Mouse (Mus musculus) forebrain, embryonic 11.5 days (tissue): ENCODE measurements around the gene St3gal2. TPM values are rescaled to one million over a fixed set of nuclear protein-coding genes. Genes with fewer than 3 reads are reported as not detected.

Source experiments
- ATAC-seq: fragments of 200-750 bp; cut with Nextera tagmentation; replicated peaks from 2 replicates; pipeline ENCODE4 v1.8.0; 2017; ENCODE audit warnings: moderate TSS enrichment; ENCODE audit not compliant: low FRiP score
- DNase-seq: peaks from one replicate; pipeline ENCODE4 v3.0.0-alpha.2; 2017; ENCODE audit warnings: low spot score
- H3K27ac ChIP-seq: fragments of 300-500 bp; sonication (generic); 2 replicates; pipeline ENCODE4 v1.5.1; 2014; ENCODE audit warnings: low read depth, low read length
- H3K27me3 ChIP-seq: fragments of 300-500 bp; sonication (generic); 2 replicates; pipeline ENCODE4 v1.6.1; 2014; ENCODE audit warnings: mild to moderate bottlenecking, low read length, mixed read lengths; ENCODE audit not compliant: control insufficient read depth, insufficient read depth
- H3K36me3 ChIP-seq: fragments of 300-500 bp; sonication (generic); 2 replicates; pipeline ENCODE4 v1.6.1; 2014; ENCODE audit warnings: mild to moderate bottlenecking, low read length, moderate library complexity, mixed read lengths; ENCODE audit not compliant: control insufficient read depth, insufficient read depth
- H3K4me1 ChIP-seq: fragments of 300-500 bp; sonication (generic); replicated peaks from 2 replicates; pipeline ENCODE4 v1.6.1; 2014; ENCODE audit warnings: low read length, mixed read lengths; ENCODE audit not compliant: control insufficient read depth, insufficient read depth
- H3K4me2 ChIP-seq: fragments of 300-500 bp; sonication (generic); 2 replicates; pipeline ENCODE4 v1.6.1; 2014; ENCODE audit warnings: low read depth, mild to moderate bottlenecking, low read length, moderate library complexity, mixed read lengths; ENCODE audit not compliant: severe bottlenecking
- H3K4me3 ChIP-seq: fragments of 300-500 bp; sonication (generic); 2 replicates; pipeline ENCODE4 v1.5.1; 2014; ENCODE audit warnings: low read depth, low read length
- H3K9ac ChIP-seq: fragments of 300-500 bp; sonication (generic); 2 replicates; pipeline ENCODE4 v1.6.1; 2014; ENCODE audit warnings: low read length
- H3K9me3 ChIP-seq: fragments of 300-500 bp; sonication (generic); 2 replicates; pipeline ENCODE4 v1.6.1; 2016; ENCODE audit warnings: low read length, mixed read lengths; ENCODE audit not compliant: control insufficient read depth
- WGBS: fragments of 180-500 bp; shearing (Covaris S2); extraction: QIAGEN DNeasy Blood & Tissue Kit; methylation state at CpG from one replicate; pipeline ENCODE4 v1.1.7; 2014; 5-methylcytosine and 5-hydroxymethylcytosine counted together
- polyA plus RNA-seq: library from polyadenylated mRNA; unstranded; fragments of >200 nt; fragmentation: Nextera tagmentation; extraction: Ambion mirVana; gene quantifications from 2 replicates; pipeline ENCODE4 v1.2.1, GENCODE M21; 2014

The St3gal2 gene
- 16.0 and 16.5 TPM in 2 replicates for polyA plus RNA-seq

- WGBS, result 1% methylated on average over 23 of the region's 36 CpGs
- peaks cover 5% of the 10 kb centered on the region; the same call in 1 of the 2 replicates for H3K4me1 ChIP-seq
- DNase-seq (peak; percentile 95), ATAC-seq (peak; percentile 99)
- no peaks in the 10 kb centered on the region for H3K36me3 ChIP-seq
- H3K27me3 ChIP-seq, result no peaks in the 10 kb centered on the region
- peak within 1 kb of the TSS; percentile 77 for H3K4me3 ChIP-seq
- peak within 1 kb of the TSS; percentile 90 for H3K4me2 ChIP-seq
- peak within 1 kb of the TSS; percentile 93 for H3K9ac ChIP-seq
- H3K9me3 ChIP-seq, result no peaks in the 10 kb centered on the region
- peak within 1 kb of the TSS; percentile 46 for H3K27ac ChIP-seq
These were observed at the start of gene St3gal2 for GRCm38 (mm10) chr8:110919341-110920031. TSS of gene St3gal2 (plus strand) at chr8:110919922.

GRCm38 (mm10) chr8:110870501-110870900, 49.2 kb upstream of the St3gal2 start:
- no peak overlapping the region for H3K4me2 ChIP-seq
- no peak overlapping the region for H3K27ac ChIP-seq
- ATAC-seq (no peak), DNase-seq (no peak)
- no peaks in the 10 kb centered on the region for H3K27me3 ChIP-seq
- 93% methylated on average over 2 of the region's 2 CpGs for WGBS
- no peak overlapping the region for H3K4me3 ChIP-seq
- no peaks in the 10 kb centered on the region for H3K9me3 ChIP-seq
- no peaks in the 10 kb centered on the region for H3K4me1 ChIP-seq
- no peak overlapping the region for H3K9ac ChIP-seq
- H3K36me3 ChIP-seq, result peaks cover 6% of the 10 kb centered on the region

- ATAC-seq (no peak), DNase-seq (no peak)
- Histone ChIP-seq H3K4me3 (no peak overlapping the region), H3K9ac (no peak overlapping the region), H3K36me3 (peaks cover 22% of the 10 kb centered on the region), H3K4me2 (no peak overlapping the region), H3K27ac (no peak overlapping the region), H3K9me3 (no peaks in the 10 kb centered on the region), H3K27me3 (no peaks in the 10 kb centered on the region), H3K4me1 (no peaks in the 10 kb centered on the region)
- 85% methylated on average over 4 of the region's 4 CpGs for WGBS
These were observed 41.9 kb upstream of the St3gal2 start for GRCm38 (mm10) chr8:110877862-110878261.

GRCm38 (mm10) chr8:110881741-110882310, 37.9 kb upstream of the St3gal2 start:
- no peak for DNase-seq
- peaks cover 16% of the 10 kb centered on the region for H3K36me3 ChIP-seq
- H3K27ac ChIP-seq, result no peak overlapping the region
- H3K4me1 ChIP-seq, result no peaks in the 10 kb centered on the region
- no peaks in the 10 kb centered on the region for H3K9me3 ChIP-seq
- H3K9ac ChIP-seq, result no peak overlapping the region
- WGBS, result 94% methylated on average over 10 of the region's 10 CpGs
- no peak overlapping the region for H3K4me3 ChIP-seq
- H3K4me2 ChIP-seq, result no peak overlapping the region
- ATAC-seq, result no peak
- H3K27me3 ChIP-seq, result no peaks in the 10 kb centered on the region

GRCm38 (mm10) chr8:110883824-110884223, 35.9 kb upstream of the St3gal2 start:
- 98% methylated on average over 18 of the region's 18 CpGs for WGBS

GRCm38 (mm10) chr8:110886634-110887033, 33.1 kb upstream of the St3gal2 start:
- no peaks in the 10 kb centered on the region for H3K9me3 ChIP-seq
- no peaks in the 10 kb centered on the region for H3K4me1 ChIP-seq
- no peak overlapping the region for H3K9ac ChIP-seq
- no peak overlapping the region for H3K4me3 ChIP-seq
- H3K4me2 ChIP-seq, result no peak overlapping the region
- DNase-seq (no peak), ATAC-seq (no peak)
- 85% methylated on average over 3 of the region's 3 CpGs for WGBS
- no peaks in the 10 kb centered on the region for H3K27me3 ChIP-seq
- H3K36me3 ChIP-seq, result peaks cover 8% of the 10 kb centered on the region
- no peak overlapping the region for H3K27ac ChIP-seq

More at GRCm38 (mm10) chr8:110883824-110884223, 35.9 kb upstream of the St3gal2 start:
- DNase-seq, result no peak
- ATAC-seq, result no peak
- Histone ChIP-seq H3K27ac (no peak overlapping the region), H3K4me2 (no peak overlapping the region), H3K4me1 (no peaks in the 10 kb centered on the region), H3K27me3 (no peaks in the 10 kb centered on the region), H3K36me3 (peaks cover 16% of the 10 kb centered on the region), H3K9me3 (no peaks in the 10 kb centered on the region), H3K9ac (no peak overlapping the region), H3K4me3 (no peak overlapping the region)

GRCm38 (mm10) chr8:110887551-110887950, 32.2 kb upstream of the St3gal2 start:
- 94% methylated on average over 10 of the region's 10 CpGs for WGBS
- H3K27ac ChIP-seq, result no peak overlapping the region
- no peaks in the 10 kb centered on the region for H3K4me1 ChIP-seq
- no peak overlapping the region for H3K4me2 ChIP-seq
- no peak for ATAC-seq
- no peaks in the 10 kb centered on the region for H3K9me3 ChIP-seq
- no peak for DNase-seq
- H3K27me3 ChIP-seq, result no peaks in the 10 kb centered on the region
- no peak overlapping the region for H3K4me3 ChIP-seq
- H3K36me3 ChIP-seq, result peaks cover 3% of the 10 kb centered on the region
- no peak overlapping the region for H3K9ac ChIP-seq

- Histone ChIP-seq H3K27me3 (no peaks in the 10 kb centered on the region), H3K4me2 (no peak overlapping the region), H3K4me3 (no peak overlapping the region), H3K9me3 (no peaks in the 10 kb centered on the region), H3K27ac (no peak overlapping the region), H3K36me3 (no peaks in the 10 kb centered on the region), H3K9ac (no peak overlapping the region), H3K4me1 (no peaks in the 10 kb centered on the region)
- ATAC-seq (no peak), DNase-seq (no peak)
- 92% methylated on average over 8 of the region's 8 CpGs for WGBS
These were observed 31.3 kb upstream of the St3gal2 start for GRCm38 (mm10) chr8:110888441-110888840.

GRCm38 (mm10) chr8:110888860-110889259, 30.9 kb upstream of the St3gal2 start:
- DNase-seq, result no peak
- H3K27me3 ChIP-seq, result no peaks in the 10 kb centered on the region
- H3K4me3 ChIP-seq, result no peak overlapping the region
- WGBS, result 94% methylated on average over 16 of the region's 16 CpGs
- H3K27ac ChIP-seq, result no peak overlapping the region
- H3K9ac ChIP-seq, result no peak overlapping the region
- no peaks in the 10 kb centered on the region for H3K9me3 ChIP-seq
- no peaks in the 10 kb centered on the region for H3K4me1 ChIP-seq
- H3K36me3 ChIP-seq, result no peaks in the 10 kb centered on the region
- no peak overlapping the region for H3K4me2 ChIP-seq
- no peak for ATAC-seq
